Mouse (Mus musculus) forebrain, embryonic 14.5 days (tissue): Measurements from ENCODE around the gene Olfr612. TPM values are rescaled to one million over a fixed set of nuclear protein-coding genes. Genes with fewer than 3 reads are reported as not detected.
"Not testable (repeated sequence)": the region's sequence is repeated elsewhere in the genome, so short reads cannot be mapped to it uniquely, and the experiment has no call there.

Experiments used
- ATAC-seq: fragments of 200-750 bp; cut with Nextera tagmentation; 2 replicates; pipeline ENCODE4 v1.8.0; 2017; ENCODE audit warnings: mild to moderate bottlenecking, moderate library complexity
- DNase-seq: peaks from one replicate; pipeline ENCODE4 v3.0.0-alpha.2; 2015; ENCODE audit warnings: low spot score
- H3K27ac ChIP-seq: fragments of 300-500 bp; sonication (generic); 2 replicates; pipeline ENCODE4 v1.5.1; 2014; ENCODE audit warnings: low read depth, mild to moderate bottlenecking, control low read depth, low read length, moderate library complexity
- H3K27me3 ChIP-seq: fragments of 300-500 bp; sonication (generic); replicated peaks from 2 replicates; pipeline ENCODE4 v1.6.1; 2014; ENCODE audit warnings: low read length, control low read depth, mixed read lengths; ENCODE audit not compliant: control insufficient read depth, insufficient read depth
- H3K36me3 ChIP-seq: fragments of 300-500 bp; sonication (generic); 2 replicates; pipeline ENCODE4 v1.6.1; 2014; ENCODE audit warnings: low read length, control low read depth; ENCODE audit not compliant: control insufficient read depth, insufficient read depth
- H3K4me1 ChIP-seq: fragments of 300-500 bp; sonication (generic); 2 replicates; pipeline ENCODE4 v1.6.1; 2014; ENCODE audit warnings: antibody characterized with exemption, low read length, control low read depth; ENCODE audit not compliant: control insufficient read depth, insufficient read depth
- H3K4me2 ChIP-seq: fragments of 300-500 bp; sonication (generic); 2 replicates; pipeline ENCODE4 v1.6.1; 2014; ENCODE audit warnings: mild to moderate bottlenecking, control low read depth, low read length
- H3K4me3 ChIP-seq: fragments of 300-500 bp; sonication (generic); 2 replicates; pipeline ENCODE4 v1.5.1; 2014; ENCODE audit warnings: low read depth, low read length, control low read depth
- H3K9ac ChIP-seq: fragments of 300-500 bp; sonication (generic); 2 replicates; pipeline ENCODE4 v1.6.1; 2014; ENCODE audit warnings: mild to moderate bottlenecking, low read length, control low read depth, moderate library complexity
- H3K9me3 ChIP-seq: fragments of 300-500 bp; sonication (generic); replicated peaks from 2 replicates; pipeline ENCODE4 v1.6.1; 2016; ENCODE audit warnings: low read length, control low read depth, mixed read lengths; ENCODE audit not compliant: control insufficient read depth
- WGBS: fragments of 180-500 bp; shearing (Covaris S2); extraction: QIAGEN DNeasy Blood & Tissue Kit; methylation state at CpG from one replicate; pipeline ENCODE4 v1.1.7; 2014; 5-methylcytosine and 5-hydroxymethylcytosine counted together
- polyA plus RNA-seq: library from polyadenylated mRNA; unstranded; fragments of >200 nt; fragmentation: Nextera tagmentation; extraction: Ambion mirVana; gene quantifications from 2 replicates; pipeline ENCODE4 v1.2.1, GENCODE M21; 2014

The Olfr612 gene
- not detected in 2 replicates for polyA plus RNA-seq

GRCm38 (mm10) chr7:103542617-103543016, at the start of gene Olfr612:
Gene Olfr612 (minus strand): TSS chr7:103542717.
- not testable (repeated sequence) for H3K27me3 ChIP-seq, H3K4me3 ChIP-seq, H3K4me1 ChIP-seq, H3K27ac ChIP-seq, H3K9me3 ChIP-seq, H3K9ac ChIP-seq, H3K4me2 ChIP-seq, H3K36me3 ChIP-seq, DNase-seq, ATAC-seq
- WGBS, result 87% methylated on average over 2 of the region's 2 CpGs

GRCm38 (mm10) chr7:103589803-103590202, 47.3 kb upstream of the Olfr612 start, which contains the start of gene Olfr618:
Gene Olfr618 (plus strand): TSS chr7:103590103.
- no peak within 1 kb of the TSS for H3K4me3 ChIP-seq
- DNase-seq (no peak), ATAC-seq (no peak)

GRCm38 (mm10) chr7:103572761-103573160, 30.2 kb upstream of the Olfr612 start, which contains the start of gene Olfr617:
Gene Olfr617 (plus strand): TSS chr7:103573061.
- H3K4me3 ChIP-seq, result no peak within 1 kb of the TSS
- H3K4me1 ChIP-seq, result no peaks in the 10 kb centered on the region
- no peak within 1 kb of the TSS for H3K27ac ChIP-seq
- no peaks in the 10 kb centered on the region for H3K27me3 ChIP-seq
- ATAC-seq, result no peak
- H3K4me2 ChIP-seq, result no peak within 1 kb of the TSS
- H3K9ac ChIP-seq, result no peak within 1 kb of the TSS
- no peaks in the 10 kb centered on the region for H3K9me3 ChIP-seq
- H3K36me3 ChIP-seq, result no peaks in the 10 kb centered on the region
- 88% methylated on average over 1 of the region's 1 CpGs for WGBS
- DNase-seq, result no peak

More at GRCm38 (mm10) chr7:103589803-103590202, 47.3 kb upstream of the Olfr612 start, which contains the start of gene Olfr618:
- Histone ChIP-seq H3K36me3 (no peaks in the 10 kb centered on the region), H3K4me2 (no peak within 1 kb of the TSS), H3K4me1 (no peaks in the 10 kb centered on the region), H3K9me3 (no peaks in the 10 kb centered on the region), H3K9ac (no peak within 1 kb of the TSS), H3K27me3 (no peaks in the 10 kb centered on the region), H3K27ac (no peak within 1 kb of the TSS)
- WGBS, result 59% methylated on average over 2 of the region's 2 CpGs

GRCm38 (mm10) chr7:103569043-103569442, 26.5 kb upstream of the Olfr612 start, which contains the start of gene Olfr616:
Gene Olfr616 (minus strand): TSS chr7:103569143.
- 79% methylated on average over 3 of the region's 3 CpGs for WGBS
- H3K9me3 ChIP-seq, result no peaks in the 10 kb centered on the region
- H3K27ac ChIP-seq, result no peak within 1 kb of the TSS
- DNase-seq (no peak), ATAC-seq (no peak)
- H3K36me3 ChIP-seq, result no peaks in the 10 kb centered on the region
- H3K4me1 ChIP-seq, result no peaks in the 10 kb centered on the region
- H3K27me3 ChIP-seq, result no peaks in the 10 kb centered on the region
- no peak within 1 kb of the TSS for H3K4me3 ChIP-seq
- no peak within 1 kb of the TSS for H3K9ac ChIP-seq
- H3K4me2 ChIP-seq, result no peak within 1 kb of the TSS

GRCm38 (mm10) chr7:103555779-103556178, 13.3 kb upstream of the Olfr612 start, which contains the start of gene Olfr615:
Gene Olfr615 (plus strand): TSS chr7:103556079.
- no peak within 1 kb of the TSS for H3K4me2 ChIP-seq
- H3K27me3 ChIP-seq, result no peaks in the 10 kb centered on the region
- no peak for ATAC-seq
- DNase-seq, result no peak
- H3K9me3 ChIP-seq, result no peaks in the 10 kb centered on the region
- H3K4me1 ChIP-seq, result no peaks in the 10 kb centered on the region
- no peak within 1 kb of the TSS for H3K4me3 ChIP-seq
- no peak within 1 kb of the TSS for H3K27ac ChIP-seq
- H3K9ac ChIP-seq, result no peak within 1 kb of the TSS
- H3K36me3 ChIP-seq, result no peaks in the 10 kb centered on the region
- WGBS, result 88% methylated on average over 2 of the region's 2 CpGs

- H3K27me3 ChIP-seq, result no peaks in the 10 kb centered on the region
- H3K9me3 ChIP-seq, result no peaks in the 10 kb centered on the region
- H3K27ac ChIP-seq, result no peak within 1 kb of the TSS
- H3K9ac ChIP-seq, result no peak within 1 kb of the TSS
- no peaks in the 10 kb centered on the region for H3K36me3 ChIP-seq
- H3K4me2 ChIP-seq, result no peak within 1 kb of the TSS
- no peak for DNase-seq
- H3K4me3 ChIP-seq, result no peak within 1 kb of the TSS
- no peaks in the 10 kb centered on the region for H3K4me1 ChIP-seq
- 82% methylated on average over 2 of the region's 2 CpGs for WGBS
- ATAC-seq, result no peak
Measured at GRCm38 (mm10) chr7:103547774-103548173, 5.3 kb upstream of the Olfr612 start, which contains the start of gene Olfr613. Gene Olfr613 (plus strand): TSS chr7:103548074.

- 83% methylated on average over 1 of the region's 1 CpGs for WGBS
- DNase-seq, H3K9me3 ChIP-seq: not testable (repeated sequence)
Measured at GRCm38 (mm10) chr7:103520746-103521145, 21.8 kb downstream of the Olfr612 start, which contains the start of gene Olfr611. Gene Olfr611 (minus strand): TSS chr7:103520846.

GRCm38 (mm10) chr7:103512022-103512421, 30.5 kb downstream of the Olfr612 start, which contains the start of gene Olfr610:
Gene Olfr610 (minus strand): TSS chr7:103512122.
- Histone ChIP-seq H3K27me3 (no peaks in the 10 kb centered on the region), H3K9me3 (no peaks in the 10 kb centered on the region), H3K4me2 (no peak within 1 kb of the TSS), H3K27ac (no peak within 1 kb of the TSS), H3K9ac (no peak within 1 kb of the TSS), H3K36me3 (no peaks in the 10 kb centered on the region), H3K4me1 (no peaks in the 10 kb centered on the region), H3K4me3 (no peak within 1 kb of the TSS)
- ATAC-seq (no peak), DNase-seq (no peak)
- 87% methylated on average over 2 of the region's 2 CpGs for WGBS

More at GRCm38 (mm10) chr7:103520746-103521145, 21.8 kb downstream of the Olfr612 start, which contains the start of gene Olfr611:
- H3K36me3 ChIP-seq, H3K4me2 ChIP-seq, H3K4me3 ChIP-seq, H3K27ac ChIP-seq, H3K4me1 ChIP-seq, H3K9ac ChIP-seq, ATAC-seq, H3K27me3 ChIP-seq: not testable (repeated sequence)

- ATAC-seq, result no peak
Measured at GRCm38 (mm10) chr7:103497962-103498361, 44.6 kb downstream of the Olfr612 start, which contains the start of gene Olfr609. Gene Olfr609 (minus strand): TSS chr7:103498062.

More at GRCm38 (mm10) chr7:103497962-103498361, 44.6 kb downstream of the Olfr612 start, which contains the start of gene Olfr609:
- Histone ChIP-seq H3K4me3 (no peak within 1 kb of the TSS), H3K9ac (no peak within 1 kb of the TSS), H3K4me1 (no peaks in the 10 kb centered on the region), H3K27me3 (no peaks in the 10 kb centered on the region), H3K27ac (no peak within 1 kb of the TSS), H3K9me3 (no peaks in the 10 kb centered on the region), H3K4me2 (no peak within 1 kb of the TSS), H3K36me3 (no peaks in the 10 kb centered on the region)
- no peak for DNase-seq
- WGBS, result 73% methylated on average over 1 of the region's 1 CpGs
